Mouse (Mus musculus) limb, embryonic 11.5 days (tissue): ENCODE results near the gene Mylk4. TPM values are rescaled to one million over a fixed set of nuclear protein-coding genes. Genes with fewer than 3 reads are reported as not detected.
A peak's percentile ranks its signal among the peaks of the same experiment; 100 is the strongest.

Experiments
- ATAC-seq: fragments of 200-750 bp; cut with Nextera tagmentation; 2 replicates; pipeline ENCODE4 v1.8.0; 2017; ENCODE audit warnings: low read depth; ENCODE audit not compliant: insufficient number of reproducible peaks, low FRiP score, low TSS enrichment
- DNase-seq: peaks from one replicate; pipeline ENCODE4 v3.0.0-alpha.2; 2015; ENCODE audit warnings: low spot score
- H3K27ac ChIP-seq: fragments of 300-500 bp; sonication (generic); replicated peaks from 2 replicates; pipeline ENCODE4 v1.5.1; 2014; ENCODE audit warnings: low read depth, mild to moderate bottlenecking, low read length
- H3K27me3 ChIP-seq: fragments of 300-500 bp; sonication (generic); 2 replicates; pipeline ENCODE4 v1.6.1; 2014; ENCODE audit warnings: mild to moderate bottlenecking, low read length, mixed read lengths; ENCODE audit not compliant: control insufficient read depth, insufficient read depth
- H3K36me3 ChIP-seq: fragments of 300-500 bp; sonication (generic); 2 replicates; pipeline ENCODE4 v1.6.1; 2014; ENCODE audit warnings: mild to moderate bottlenecking, low read length, moderate library complexity, mixed read lengths; ENCODE audit not compliant: control insufficient read depth, insufficient read depth
- H3K4me1 ChIP-seq: fragments of 300-500 bp; sonication (generic); 2 replicates; pipeline ENCODE4 v1.6.1; 2014; ENCODE audit warnings: low read length, mixed read lengths; ENCODE audit not compliant: control insufficient read depth, insufficient read depth
- H3K4me2 ChIP-seq: fragments of 300-500 bp; sonication (generic); 2 replicates; pipeline ENCODE4 v1.6.1; 2014; ENCODE audit warnings: low read depth, mild to moderate bottlenecking, moderate library complexity; ENCODE audit not compliant: severe bottlenecking
- H3K4me3 ChIP-seq: fragments of 300-500 bp; sonication (generic); 2 replicates; pipeline ENCODE4 v1.5.1; 2014; ENCODE audit warnings: low read depth, low read length
- H3K9ac ChIP-seq: fragments of 300-500 bp; sonication (generic); 2 replicates; pipeline ENCODE4 v1.6.1; 2014; ENCODE audit warnings: mild to moderate bottlenecking, low read length
- H3K9me3 ChIP-seq: fragments of 300-500 bp; sonication (generic); 2 replicates; pipeline ENCODE4 v1.6.1; 2016; ENCODE audit warnings: low read length; ENCODE audit not compliant: control insufficient read depth
- whole genome bisulfite sequencing: fragments of 180-500 bp; shearing (Covaris S2); extraction: QIAGEN DNeasy Blood & Tissue Kit; methylation state at CpG from one replicate; pipeline ENCODE4 v1.1.7; 2014; 5-methylcytosine and 5-hydroxymethylcytosine counted together
- polyA plus RNA-seq: library from polyadenylated mRNA; unstranded; fragments of >200 nt; fragmentation: Nextera tagmentation; extraction: Ambion mirVana; gene quantifications from 2 replicates; pipeline ENCODE4 v1.2.1, GENCODE M21; 2014

Mylk4 gene
- polyA plus RNA-seq: 0.76 and 1.1 TPM in 2 replicates

DNA sequence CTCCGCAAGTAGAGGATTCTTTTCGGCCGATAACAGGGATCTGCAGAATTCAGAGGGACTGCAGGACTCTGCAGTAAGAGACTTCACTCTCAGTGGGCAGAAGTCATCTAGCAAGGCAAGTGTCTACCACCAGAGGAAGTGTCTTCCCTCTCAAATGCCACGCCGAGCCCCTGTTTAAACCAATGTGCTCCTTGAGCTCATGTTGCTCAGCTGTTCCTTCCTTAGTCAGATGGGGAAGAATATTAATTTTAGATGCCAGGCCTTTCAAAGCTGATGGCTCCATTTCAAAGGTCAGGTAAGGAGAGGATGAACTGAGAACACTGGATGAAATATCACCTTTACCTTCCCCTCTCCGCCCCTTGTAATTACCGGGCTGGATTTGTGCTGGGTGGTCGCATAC lies at the start of gene Mylk4:
Gene Mylk4 (minus strand): TSS at position 139 of the 400 bp plus-strand sequence.
- Histone ChIP-seq H3K36me3 (no peaks in the 10 kb centered on the region), H3K4me2 (no peak within 1 kb of the TSS), H3K4me1 (no peaks in the 10 kb centered on the region), H3K4me3 (no peak within 1 kb of the TSS), H3K27me3 (no peaks in the 10 kb centered on the region), H3K27ac (no peak within 1 kb of the TSS), H3K9ac (no peak within 1 kb of the TSS), H3K9me3 (no peaks in the 10 kb centered on the region)
- WGBS: 83% methylated on average over 8 of the region's 8 CpGs
- DNase-seq: no peak
- ATAC-seq: no peak

DNA sequence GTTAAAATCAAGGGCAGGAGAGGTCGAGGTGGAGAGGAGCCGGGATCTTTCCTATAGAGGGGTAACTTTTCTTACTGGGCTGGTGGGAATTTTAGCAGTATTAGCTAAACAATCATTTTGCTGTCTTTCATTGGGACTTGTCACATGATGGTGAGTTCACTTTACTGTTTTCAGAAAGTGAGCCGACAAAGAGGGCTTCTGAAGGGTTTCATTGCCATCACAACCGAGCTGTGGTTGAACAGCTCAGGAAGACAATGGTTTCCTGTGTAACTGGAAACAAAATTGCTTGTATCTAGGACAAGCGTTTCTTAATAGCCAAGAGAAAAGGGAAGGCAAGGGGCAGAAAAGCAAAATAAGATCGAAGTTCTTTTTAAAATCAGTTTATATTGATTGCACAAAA lies 49.5 kb upstream of the Mylk4 start:
- DNase-seq: no peak
- no peak overlapping the region for H3K4me3 ChIP-seq
- no peak overlapping the region for H3K27ac ChIP-seq
- no peak overlapping the region for H3K4me2 ChIP-seq
- no peaks in the 10 kb centered on the region for H3K9me3 ChIP-seq
- no peaks in the 10 kb centered on the region for H3K27me3 ChIP-seq
- no peaks in the 10 kb centered on the region for H3K36me3 ChIP-seq
- ATAC-seq: no peak
- no peak overlapping the region for H3K9ac ChIP-seq
- WGBS: 82% methylated on average over 6 of the region's 6 CpGs
- H3K4me1 ChIP-seq: no peaks in the 10 kb centered on the region

DNA sequence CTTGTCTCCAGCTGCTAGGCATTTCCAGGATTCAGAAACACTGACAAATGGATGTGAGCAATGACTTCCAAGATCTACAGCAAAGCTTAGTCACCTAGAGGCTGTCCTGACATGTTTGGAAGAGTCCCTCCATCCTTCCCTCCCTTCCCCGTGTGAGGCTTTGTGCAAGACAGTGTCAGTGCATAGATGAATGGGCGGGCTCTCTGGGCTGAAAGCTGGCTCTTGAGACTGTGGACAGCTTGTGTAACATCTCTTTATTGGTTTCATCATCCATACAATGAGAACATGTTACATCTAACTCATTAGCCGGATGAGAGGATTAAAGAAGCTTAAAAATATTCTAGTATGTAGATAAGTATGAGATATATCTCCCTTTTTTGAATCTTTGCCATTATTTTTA lies 49.0 kb upstream of the Mylk4 start:
- DNase-seq (no peak), ATAC-seq (no peak)
- Histone ChIP-seq H3K4me3 (no peak overlapping the region), H3K27ac (no peak overlapping the region), H3K27me3 (no peaks in the 10 kb centered on the region), H3K9ac (no peak overlapping the region), H3K36me3 (no peaks in the 10 kb centered on the region), H3K4me2 (no peak overlapping the region), H3K9me3 (no peaks in the 10 kb centered on the region), H3K4me1 (no peaks in the 10 kb centered on the region)
- 71% methylated on average over 3 of the region's 3 CpGs for WGBS

DNA sequence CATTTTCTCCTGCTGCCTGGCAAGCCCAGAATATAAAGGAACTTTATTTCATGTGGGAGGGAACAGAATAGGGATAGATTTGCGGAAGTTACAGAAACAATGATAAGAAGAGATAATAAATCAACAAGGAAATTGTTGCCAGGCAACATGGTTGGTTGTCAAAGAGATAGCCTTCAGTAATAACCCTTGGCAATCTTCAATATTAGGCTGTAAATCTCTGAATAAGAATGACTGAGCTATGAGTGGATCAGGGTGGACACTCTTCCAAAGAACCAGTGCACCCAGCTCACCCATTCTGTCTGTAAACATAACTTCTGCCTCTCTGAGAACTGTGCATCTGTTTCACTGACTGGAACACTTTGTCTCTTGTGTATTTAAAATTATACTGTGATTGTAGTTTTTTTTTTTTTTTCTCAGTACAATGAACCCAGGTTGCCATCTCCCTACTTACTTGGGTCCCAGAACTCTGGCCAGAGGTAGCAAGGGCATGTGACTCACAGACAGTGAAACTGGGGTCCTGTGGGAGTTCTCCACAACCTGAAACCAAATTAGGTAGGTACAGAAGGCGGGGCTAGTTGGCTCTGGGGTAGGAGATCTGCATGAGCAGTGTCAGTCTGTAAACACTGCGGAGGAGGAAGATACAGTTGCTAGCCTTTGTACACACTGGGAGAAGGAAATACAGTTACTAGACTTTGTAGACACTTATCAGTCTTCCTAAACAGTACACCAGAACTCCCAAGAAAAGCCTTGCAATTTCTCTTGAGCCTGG lies 47.9 kb upstream of the Mylk4 start:
- ATAC-seq (no peak), DNase-seq (no peak)
- Histone ChIP-seq H3K36me3 (no peaks in the 10 kb centered on the region), H3K9ac (no peak overlapping the region), H3K4me1 (no peaks in the 10 kb centered on the region), H3K27ac (no peak overlapping the region), H3K4me3 (no peak overlapping the region), H3K27me3 (no peaks in the 10 kb centered on the region), H3K4me2 (no peak overlapping the region), H3K9me3 (no peaks in the 10 kb centered on the region)
- WGBS: 83% methylated on average over 3 of the region's 3 CpGs

DNA sequence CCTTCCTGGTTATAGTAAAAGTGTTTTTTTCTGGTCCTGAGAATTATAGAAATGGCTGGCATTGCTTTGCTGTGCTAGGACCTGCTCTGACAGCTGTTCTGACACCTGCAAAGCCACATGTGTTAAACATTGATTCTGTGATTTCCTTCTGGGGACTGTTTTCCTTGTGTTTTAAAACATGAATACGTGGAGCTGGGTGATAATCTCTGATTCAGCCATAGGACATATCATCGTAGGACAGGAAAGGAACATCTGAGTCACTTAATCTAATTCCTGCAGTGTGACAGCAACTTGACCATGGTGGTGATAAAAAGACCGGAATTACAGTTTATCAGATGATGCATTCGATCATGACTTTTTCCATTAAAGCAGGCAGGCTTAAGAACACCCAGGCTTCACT lies 45.1 kb upstream of the Mylk4 start:
- H3K27me3 ChIP-seq: no peaks in the 10 kb centered on the region
- H3K9ac ChIP-seq: no peak overlapping the region
- no peak for ATAC-seq
- H3K4me2 ChIP-seq: no peak overlapping the region
- no peak for DNase-seq
- no peak overlapping the region for H3K4me3 ChIP-seq
- H3K27ac ChIP-seq: no peak overlapping the region
- H3K36me3 ChIP-seq: no peaks in the 10 kb centered on the region
- 85% methylated on average over 4 of the region's 4 CpGs for whole genome bisulfite sequencing
- no peaks in the 10 kb centered on the region for H3K4me1 ChIP-seq
- no peaks in the 10 kb centered on the region for H3K9me3 ChIP-seq

DNA sequence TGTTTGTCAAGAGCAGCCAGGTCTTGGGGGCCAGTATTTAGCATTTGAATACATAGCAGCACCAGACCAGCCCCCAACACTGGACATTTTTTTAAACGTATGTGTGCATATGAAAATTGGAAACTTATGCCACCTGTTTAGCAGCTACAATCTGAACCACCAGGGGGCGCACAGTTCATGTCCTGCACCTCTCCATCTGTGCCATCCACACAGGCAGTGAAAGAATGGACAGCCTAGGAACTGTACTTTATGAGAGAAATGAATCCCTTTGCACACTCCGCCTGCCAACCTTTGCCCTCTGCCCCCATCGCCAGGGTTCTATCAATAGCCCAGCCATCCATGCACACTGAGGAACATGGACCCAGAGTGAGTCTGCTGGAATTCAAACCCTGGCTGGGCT lies 44.2 kb upstream of the Mylk4 start:
- no peak overlapping the region for H3K4me2 ChIP-seq
- no peaks in the 10 kb centered on the region for H3K4me1 ChIP-seq
- H3K9me3 ChIP-seq: no peaks in the 10 kb centered on the region
- H3K36me3 ChIP-seq: no peaks in the 10 kb centered on the region
- H3K9ac ChIP-seq: no peak overlapping the region
- H3K27me3 ChIP-seq: no peaks in the 10 kb centered on the region
- no peak overlapping the region for H3K4me3 ChIP-seq
- H3K27ac ChIP-seq: no peak overlapping the region
- WGBS: 58% methylated on average over 4 of the region's 4 CpGs
- ATAC-seq (peak; percentile 51; the same call in 1 of the 2 replicates), DNase-seq (peak; percentile 70)

DNA sequence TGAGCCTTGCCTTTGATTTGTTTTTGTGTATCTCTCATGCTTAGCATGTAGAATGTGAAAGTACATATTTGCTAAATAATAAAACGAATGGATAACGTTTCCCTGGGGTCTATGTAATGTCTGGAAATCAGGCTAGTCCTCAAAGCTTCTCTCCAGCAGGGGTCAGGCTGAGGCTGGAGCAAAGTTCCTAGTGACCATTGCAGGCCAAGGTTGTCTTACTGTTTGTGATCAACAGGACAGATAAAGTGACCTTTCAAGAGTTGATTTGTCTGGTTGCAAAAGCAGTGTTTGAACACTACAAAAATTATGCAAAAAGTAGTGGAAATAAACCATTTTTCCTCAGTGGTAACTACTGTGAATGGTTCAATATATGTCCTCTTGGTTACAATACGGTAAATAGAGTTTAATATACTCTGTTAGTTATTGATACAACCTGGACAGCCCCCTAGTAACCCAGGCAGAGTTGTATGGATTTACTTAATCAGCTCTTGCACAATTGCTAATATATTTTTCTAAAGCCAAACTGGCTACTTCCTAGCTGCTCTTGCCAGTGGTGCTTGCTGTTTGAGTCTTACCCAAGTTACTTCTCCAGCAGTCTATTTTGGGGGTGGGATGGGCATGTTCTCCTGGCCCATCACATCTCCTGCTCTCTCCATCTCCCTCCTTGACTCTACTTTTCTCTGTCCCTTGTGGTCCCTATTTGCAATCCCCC lies 43.5 kb upstream of the Mylk4 start:
- 83% methylated on average over 3 of the region's 3 CpGs for WGBS
- Histone ChIP-seq H3K4me2 (no peak overlapping the region), H3K27ac (no peak overlapping the region), H3K9me3 (no peaks in the 10 kb centered on the region), H3K36me3 (no peaks in the 10 kb centered on the region), H3K4me1 (no peaks in the 10 kb centered on the region), H3K27me3 (no peaks in the 10 kb centered on the region), H3K9ac (no peak overlapping the region), H3K4me3 (no peak overlapping the region)
- DNase-seq (no peak), ATAC-seq (no peak)

DNA sequence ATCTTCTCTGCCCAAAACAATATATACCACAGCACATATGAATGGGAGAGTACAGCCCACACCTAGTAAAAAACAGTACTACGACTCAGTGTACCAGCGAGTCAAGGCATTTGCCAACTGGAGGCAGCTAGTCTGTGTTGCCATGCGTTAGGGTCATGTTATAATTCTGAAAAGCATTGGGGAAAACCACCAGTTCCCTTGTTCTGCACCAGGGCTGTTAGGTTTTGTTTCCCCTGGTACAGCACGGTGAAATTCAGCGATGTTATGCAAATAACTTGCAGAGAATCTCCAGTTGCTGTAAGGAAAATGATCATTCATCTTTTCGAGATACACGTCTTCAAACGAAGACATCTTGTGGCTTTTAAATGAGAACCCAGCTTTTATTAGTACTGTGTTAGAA lies 41.8 kb upstream of the Mylk4 start:
- no peaks in the 10 kb centered on the region for H3K9me3 ChIP-seq
- WGBS: 92% methylated on average over 8 of the region's 8 CpGs
- H3K4me1 ChIP-seq: no peaks in the 10 kb centered on the region
- H3K36me3 ChIP-seq: peaks cover 2% of the 10 kb centered on the region; the same call in 1 of the 2 replicates
- no peak overlapping the region for H3K27ac ChIP-seq
- H3K4me3 ChIP-seq: no peak overlapping the region
- ATAC-seq (no peak), DNase-seq (no peak)
- no peak overlapping the region for H3K9ac ChIP-seq
- H3K27me3 ChIP-seq: no peaks in the 10 kb centered on the region
- no peak overlapping the region for H3K4me2 ChIP-seq
